Mouse (Mus musculus) heart, embryonic 13.5 days (tissue): ENCODE measurements around the gene Samhd1. TPM values are rescaled to one million over a fixed set of nuclear protein-coding genes. Genes with fewer than 3 reads are reported as not detected.

Experiments used
- ATAC-seq: fragments of 200-750 bp; cut with Nextera tagmentation; 2 replicates; pipeline ENCODE4 v1.8.0; 2017; ENCODE audit warnings: moderate TSS enrichment; ENCODE audit not compliant: insufficient number of reproducible peaks, low FRiP score, low TSS enrichment; ENCODE audit errors: extremely low read depth
- H3K27ac ChIP-seq: fragments of 300-500 bp; sonication (generic); replicated peaks from 2 replicates; pipeline ENCODE4 v1.5.1; 2015; ENCODE audit warnings: moderate library complexity, mild to moderate bottlenecking, inconsistent platforms
- H3K27me3 ChIP-seq: fragments of 300-500 bp; sonication (generic); replicated peaks from 2 replicates; pipeline ENCODE4 v1.6.1; 2015; ENCODE audit warnings: mild to moderate bottlenecking, inconsistent platforms
- H3K36me3 ChIP-seq: fragments of 300-500 bp; sonication (generic); 2 replicates; pipeline ENCODE4 v1.6.1; 2015; ENCODE audit warnings: mild to moderate bottlenecking, inconsistent platforms
- H3K4me1 ChIP-seq: fragments of 300-500 bp; sonication (generic); 2 replicates; pipeline ENCODE4 v1.6.1; 2015; ENCODE audit warnings: inconsistent platforms
- H3K4me2 ChIP-seq: fragments of 300-500 bp; sonication (generic); 2 replicates; pipeline ENCODE4 v1.6.1; 2015; ENCODE audit warnings: inconsistent platforms, mild to moderate bottlenecking, moderate library complexity
- H3K4me3 ChIP-seq: fragments of 300-500 bp; sonication (generic); 2 replicates; pipeline ENCODE4 v1.5.1; 2015; ENCODE audit warnings: moderate library complexity, mild to moderate bottlenecking, inconsistent platforms
- H3K9ac ChIP-seq: fragments of 300-500 bp; sonication (generic); 2 replicates; pipeline ENCODE4 v1.6.1; 2015; ENCODE audit warnings: inconsistent platforms, mild to moderate bottlenecking, moderate library complexity
- H3K9me3 ChIP-seq: fragments of 300-500 bp; sonication (generic); 2 replicates; pipeline ENCODE4 v1.6.1; 2016; ENCODE audit warnings: inconsistent platforms
- WGBS: fragments of 180-500 bp; shearing (Covaris S2); methylation state at CpG from one replicate; pipeline ENCODE4 v1.1.7; 2015; ENCODE audit warnings: mixed read lengths; 5-methylcytosine and 5-hydroxymethylcytosine counted together
- polyA plus RNA-seq: library from polyadenylated mRNA; unstranded; fragments of >200 nt; fragmentation: Nextera tagmentation; extraction: Ambion mirVana; gene quantifications from 2 replicates; pipeline ENCODE4 v1.2.1, GENCODE M21; 2015

Samhd1 gene
- polyA plus RNA-seq, 1 experiment from 2014 or later: 15.9 TPM

- Histone ChIP-seq H3K27ac (peak overlapping the region; percentile 63), H3K4me2 (no peak overlapping the region), H3K4me1 (peaks cover 55% of the 10 kb centered on the region), H3K27me3 (no peaks in the 10 kb centered on the region), H3K4me3 (no peak overlapping the region), H3K9ac (peak overlapping the region; percentile 47), H3K36me3 (peaks cover 73% of the 10 kb centered on the region), H3K9me3 (no peaks in the 10 kb centered on the region)
- no peak for ATAC-seq
- 57% methylated on average over 8 of the region's 8 CpGs for WGBS
Measured at GRCm38 (mm10) chr2:157052448-157052847, 82.6 kb downstream of the Samhd1 start.

- WGBS: 42% methylated on average over 8 of the region's 8 CpGs
- Histone ChIP-seq H3K4me2 (no peak overlapping the region), H3K9me3 (peaks cover 5% of the 10 kb centered on the region; the same call in 1 of the 2 replicates), H3K4me1 (peaks cover 40% of the 10 kb centered on the region), H3K4me3 (no peak overlapping the region), H3K9ac (0 out of 2 replicates have a peak overlapping the region, but pooled peaks have one; percentile 2), H3K27ac (peak overlapping the region; percentile 32), H3K27me3 (no peaks in the 10 kb centered on the region), H3K36me3 (peaks cover 86% of the 10 kb centered on the region)
- ATAC-seq: no peak
Measured at GRCm38 (mm10) chr2:157049831-157050243, 85.2 kb downstream of the Samhd1 start.

- Histone ChIP-seq H3K9ac (peak overlapping the region; percentile 33; the same call in 1 of the 2 replicates), H3K27me3 (no peaks in the 10 kb centered on the region), H3K4me3 (no peak overlapping the region), H3K4me1 (peaks cover 29% of the 10 kb centered on the region), H3K4me2 (no peak overlapping the region), H3K27ac (peak overlapping the region; percentile 32; the same call in 1 of the 2 replicates), H3K9me3 (peaks cover 5% of the 10 kb centered on the region; the same call in 1 of the 2 replicates), H3K36me3 (peaks cover 90% of the 10 kb centered on the region)
- 78% methylated on average over 13 of the region's 13 CpGs for WGBS
- no peak for ATAC-seq
Measured at GRCm38 (mm10) chr2:157048395-157049181, 86.5 kb downstream of the Samhd1 start.

Other genes with a start within 250 kb of the Samhd1 start
- 0.28 and 0.37 TPM in 2 replicates for gene Sla2, start 248.1 kb downstream of the Samhd1 start, polyA plus RNA-seq
- 28.6 and 30.4 TPM in 2 replicates for gene Ndrg3, start 143.2 kb downstream of the Samhd1 start, polyA plus RNA-seq
- 30.2 and 33.6 TPM in 2 replicates for gene Dsn1, start 128.1 kb downstream of the Samhd1 start, polyA plus RNA-seq
- 2.6 TPM in 2 replicates for gene Soga1, start 56.0 kb downstream of the Samhd1 start, polyA plus RNA-seq
- not detected in 2 replicates for gene Tldc2, start 48.2 kb downstream of the Samhd1 start, polyA plus RNA-seq
- 16.4 and 17.0 TPM in 2 replicates for gene Rbl1, start 69.3 kb upstream of the Samhd1 start, polyA plus RNA-seq
- 192 and 198 TPM in 2 replicates for gene Rpn2, start 143.8 kb upstream of the Samhd1 start, polyA plus RNA-seq
- 0.29 and 0.32 TPM in 2 replicates for gene Mroh8, start 144.3 kb upstream of the Samhd1 start, polyA plus RNA-seq
- not detected in 2 replicates for gene Ghrh, start 212.2 kb upstream of the Samhd1 start, polyA plus RNA-seq
- gene Manbal, start 232.3 kb upstream of the Samhd1 start, polyA plus RNA-seq: 64.1 and 65.4 TPM in 2 replicates